Mouse (Mus musculus): ENCODE measurements at regions not wholly inside any gene's neighbourhood (a gene's known extent, or its start where the extent isn't known, plus 50 kb on each side); places are given as distances from the start of the nearest gene placed in this dataset.

- WGBS = 95% methylated on average over 3 of the region's 3 CpGs
- H3K27me3 ChIP-seq (replicated peaks; ENCODE audit: control insufficient read depth, insufficient read depth, low read length) = no peaks in the 10 kb centered on the region
These were observed 1255.8 kb upstream of the Zeb2 start for GRCm38 (mm10) chr2:46372847-46373461.

GRCm38 (mm10) chr2:46371755-46372154 lies 1254.6 kb upstream of the Zeb2 start:
- H3K9ac ChIP-seq (ENCODE audit: low read depth, low read length) = no peak overlapping the region
- no peaks in the 10 kb centered on the region for H3K27me3 ChIP-seq (replicated peaks; ENCODE audit: control insufficient read depth, insufficient read depth, low read length)
- no peaks in the 10 kb centered on the region for H3K9me3 ChIP-seq (ENCODE audit: control insufficient read depth, low read length)
- no peak overlapping the region for H3K4me2 ChIP-seq (ENCODE audit: low read length)
- H3K27ac ChIP-seq (ENCODE audit: low read depth, low read length) = no peak overlapping the region
- H3K36me3 ChIP-seq (ENCODE audit: control insufficient read depth, insufficient read depth, low read length) = no peaks in the 10 kb centered on the region
- no peak overlapping the region for H3K4me3 ChIP-seq (ENCODE audit: low read length)
- WGBS = 88% methylated on average over 1 of the region's 1 CpGs
- no peak for ATAC-seq
- H3K4me1 ChIP-seq (ENCODE audit: control insufficient read depth, insufficient read depth, low read depth, low read length) = no peaks in the 10 kb centered on the region

More at GRCm38 (mm10) chr2:46372847-46373461, 1255.8 kb upstream of the Zeb2 start:
- no peak overlapping the region for H3K4me3 ChIP-seq (ENCODE audit: low read length)
- no peak overlapping the region for H3K9ac ChIP-seq (ENCODE audit: low read depth, low read length)
- no peaks in the 10 kb centered on the region for H3K9me3 ChIP-seq (ENCODE audit: control insufficient read depth, low read length)
- H3K27ac ChIP-seq (ENCODE audit: low read depth, low read length) = no peak overlapping the region
- no peak for ATAC-seq
- H3K4me1 ChIP-seq (ENCODE audit: control insufficient read depth, insufficient read depth, low read depth, low read length) = no peaks in the 10 kb centered on the region
- no peak overlapping the region for H3K4me2 ChIP-seq (ENCODE audit: low read length)
- no peaks in the 10 kb centered on the region for H3K36me3 ChIP-seq (ENCODE audit: control insufficient read depth, insufficient read depth, low read length)

GRCm38 (mm10) chr2:46370949-46371348 lies 1253.8 kb upstream of the Zeb2 start:
- Histone ChIP-seq H3K4me2 (ENCODE audit: low read length) (no peak overlapping the region), H3K9ac (ENCODE audit: low read depth, low read length) (no peak overlapping the region), H3K27ac (ENCODE audit: low read depth, low read length) (no peak overlapping the region), H3K36me3 (ENCODE audit: control insufficient read depth, insufficient read depth, low read length) (no peaks in the 10 kb centered on the region), H3K4me1 (ENCODE audit: control insufficient read depth, insufficient read depth, low read depth, low read length) (no peaks in the 10 kb centered on the region), H3K4me3 (ENCODE audit: low read length) (no peak overlapping the region), H3K9me3 (ENCODE audit: control insufficient read depth, low read length) (no peaks in the 10 kb centered on the region), H3K27me3 (replicated peaks; ENCODE audit: control insufficient read depth, insufficient read depth, low read length) (no peaks in the 10 kb centered on the region)
- WGBS = 86% methylated on average over 5 of the region's 5 CpGs
- no peak for ATAC-seq

GRCm38 (mm10) chr2:46368882-46369281 lies 1251.7 kb upstream of the Zeb2 start:
- 96% methylated on average over 4 of the region's 4 CpGs for WGBS
- no peak overlapping the region for H3K4me2 ChIP-seq (ENCODE audit: low read length)
- no peak overlapping the region for H3K9ac ChIP-seq (ENCODE audit: low read depth, low read length)
- no peak for ATAC-seq
- no peaks in the 10 kb centered on the region for H3K4me1 ChIP-seq (ENCODE audit: control insufficient read depth, insufficient read depth, low read depth, low read length)
- no peaks in the 10 kb centered on the region for H3K36me3 ChIP-seq (ENCODE audit: control insufficient read depth, insufficient read depth, low read length)
- H3K4me3 ChIP-seq (ENCODE audit: low read length) = no peak overlapping the region
- H3K27me3 ChIP-seq (replicated peaks; ENCODE audit: control insufficient read depth, insufficient read depth, low read length) = no peaks in the 10 kb centered on the region
- no peaks in the 10 kb centered on the region for H3K9me3 ChIP-seq (ENCODE audit: control insufficient read depth, low read length)
- H3K27ac ChIP-seq (ENCODE audit: low read depth, low read length) = no peak overlapping the region

GRCm38 (mm10) chr2:46366135-46366485 lies 1248.9 kb upstream of the Zeb2 start:
- WGBS = 88% methylated on average over 3 of the region's 3 CpGs
- H3K4me1 ChIP-seq (ENCODE audit: control insufficient read depth, insufficient read depth, low read depth, low read length) = no peaks in the 10 kb centered on the region
- ATAC-seq = no peak
- H3K9me3 ChIP-seq (ENCODE audit: control insufficient read depth, low read length) = no peaks in the 10 kb centered on the region
- H3K27ac ChIP-seq (ENCODE audit: low read depth, low read length) = no peak overlapping the region
- H3K4me3 ChIP-seq (ENCODE audit: low read length) = no peak overlapping the region
- H3K9ac ChIP-seq (ENCODE audit: low read depth, low read length) = no peak overlapping the region
- no peaks in the 10 kb centered on the region for H3K27me3 ChIP-seq (replicated peaks; ENCODE audit: control insufficient read depth, insufficient read depth, low read length)
- no peak overlapping the region for H3K4me2 ChIP-seq (ENCODE audit: low read length)
- H3K36me3 ChIP-seq (ENCODE audit: control insufficient read depth, insufficient read depth, low read length) = no peaks in the 10 kb centered on the region

GRCm38 (mm10) chr2:46365428-46366134 lies 1248.4 kb upstream of the Zeb2 start:
- WGBS = 86% methylated on average over 4 of the region's 4 CpGs
- no peak for ATAC-seq
- H3K27me3 ChIP-seq (replicated peaks; ENCODE audit: control insufficient read depth, insufficient read depth, low read length) = no peaks in the 10 kb centered on the region
- no peaks in the 10 kb centered on the region for H3K36me3 ChIP-seq (ENCODE audit: control insufficient read depth, insufficient read depth, low read length)
- no peak overlapping the region for H3K4me3 ChIP-seq (ENCODE audit: low read length)
- H3K4me1 ChIP-seq (ENCODE audit: control insufficient read depth, insufficient read depth, low read depth, low read length) = no peaks in the 10 kb centered on the region
- H3K9ac ChIP-seq (ENCODE audit: low read depth, low read length) = no peak overlapping the region
- no peak overlapping the region for H3K27ac ChIP-seq (ENCODE audit: low read depth, low read length)
- H3K9me3 ChIP-seq (ENCODE audit: control insufficient read depth, low read length) = no peaks in the 10 kb centered on the region
- H3K4me2 ChIP-seq (ENCODE audit: low read length) = no peak overlapping the region

- no peaks in the 10 kb centered on the region for H3K36me3 ChIP-seq (ENCODE audit: control insufficient read depth, insufficient read depth, low read length)
- H3K27ac ChIP-seq (ENCODE audit: low read depth, low read length) = no peak overlapping the region
- H3K9ac ChIP-seq (ENCODE audit: low read depth, low read length) = no peak overlapping the region
- no peaks in the 10 kb centered on the region for H3K27me3 ChIP-seq (replicated peaks; ENCODE audit: control insufficient read depth, insufficient read depth, low read length)
- H3K4me3 ChIP-seq (ENCODE audit: low read length) = no peak overlapping the region
- H3K4me1 ChIP-seq (ENCODE audit: control insufficient read depth, insufficient read depth, low read depth, low read length) = no peaks in the 10 kb centered on the region
- no peak for ATAC-seq
- H3K9me3 ChIP-seq (ENCODE audit: control insufficient read depth, low read length) = no peaks in the 10 kb centered on the region
- WGBS = 81% methylated on average over 4 of the region's 4 CpGs
- no peak overlapping the region for H3K4me2 ChIP-seq (ENCODE audit: low read length)
These were observed 1243.0 kb upstream of the Zeb2 start for GRCm38 (mm10) chr2:46360049-46360712.

- Histone ChIP-seq H3K4me2 (ENCODE audit: low read length) (no peak overlapping the region), H3K9ac (ENCODE audit: low read depth, low read length) (no peak overlapping the region), H3K4me1 (ENCODE audit: control insufficient read depth, insufficient read depth, low read depth, low read length) (no peaks in the 10 kb centered on the region), H3K36me3 (ENCODE audit: control insufficient read depth, insufficient read depth, low read length) (no peaks in the 10 kb centered on the region), H3K9me3 (ENCODE audit: control insufficient read depth, low read length) (no peaks in the 10 kb centered on the region), H3K27ac (ENCODE audit: low read depth, low read length) (no peak overlapping the region), H3K4me3 (ENCODE audit: low read length) (no peak overlapping the region), H3K27me3 (replicated peaks; ENCODE audit: control insufficient read depth, insufficient read depth, low read length) (no peaks in the 10 kb centered on the region)
- WGBS = 85% methylated on average over 3 of the region's 3 CpGs
- no peak for ATAC-seq
These were observed 1241.0 kb upstream of the Zeb2 start for GRCm38 (mm10) chr2:46358225-46358624.

GRCm38 (mm10) chr2:46356651-46357050 lies 1239.5 kb upstream of the Zeb2 start:
- Histone ChIP-seq H3K27me3 (replicated peaks; ENCODE audit: control insufficient read depth, insufficient read depth, low read length) (no peaks in the 10 kb centered on the region), H3K4me2 (ENCODE audit: low read length) (no peak overlapping the region), H3K4me3 (ENCODE audit: low read length) (no peak overlapping the region), H3K4me1 (ENCODE audit: control insufficient read depth, insufficient read depth, low read depth, low read length) (no peaks in the 10 kb centered on the region), H3K9me3 (ENCODE audit: control insufficient read depth, low read length) (no peaks in the 10 kb centered on the region), H3K27ac (ENCODE audit: low read depth, low read length) (no peak overlapping the region), H3K36me3 (ENCODE audit: control insufficient read depth, insufficient read depth, low read length) (no peaks in the 10 kb centered on the region), H3K9ac (ENCODE audit: low read depth, low read length) (no peak overlapping the region)
- ATAC-seq = no peak
- 93% methylated on average over 3 of the region's 3 CpGs for WGBS
